Mouse (Mus musculus): Measurements from ENCODE around the gene Sirt6. TPM values are rescaled to one million over a fixed set of nuclear protein-coding genes. Genes with fewer than 3 reads are reported as not detected.

The Sirt6 gene
- polyA plus RNA-seq, 1 experiment, result 20.8 TPM

- Histone ChIP-seq H3K27me3 (ENCODE audit: control insufficient read depth, insufficient read depth, insufficient read length) (no peaks in the 10 kb centered on the region), H3ac (ENCODE audit: control insufficient read depth, insufficient read length, low read depth) (no peak overlapping the region), H3K79me3 (ENCODE audit: low read depth) (no peaks in the 10 kb centered on the region), H3K79me2 (ENCODE audit: control insufficient read depth, insufficient read depth) (no peaks in the 10 kb centered on the region), H3K36me3 (ENCODE audit: control insufficient read depth, insufficient read depth) (no peaks in the 10 kb centered on the region), H3K4me3 (ENCODE audit: insufficient read depth, poor library complexity, severe bottlenecking) (no peak overlapping the region)
- TF ChIP-seq MYOG (IDR thresholded peaks at IDR 0.05; ENCODE audit: control insufficient read depth, extremely low read depth, insufficient read length) (no peak), MAX (IDR thresholded peaks at IDR 0.05) (no peak), CTCF (IDR thresholded peaks at IDR 0.05; ENCODE audit: control insufficient read depth, insufficient read depth, insufficient read length) (no peak), USF1 (IDR thresholded peaks at IDR 0.05; ENCODE audit: low read depth) (no peak), MYOD1 (IDR thresholded peaks at IDR 0.05; ENCODE audit: control insufficient read depth, insufficient read length, low read depth) (no peak), FOSL1 (IDR thresholded peaks at IDR 0.05; ENCODE audit: insufficient read depth, low read length, poor library complexity, severe bottlenecking) (no peak), CEBPB (IDR thresholded peaks at IDR 0.05; ENCODE audit: low read depth) (no peak)
Measured at GRCm38 (mm10) chr10:81615486-81615885, 12.1 kb downstream of the Sirt6 start.

- TF ChIP-seq USF1 (IDR thresholded peaks at IDR 0.05; ENCODE audit: low read depth), result peak; percentile 73
- no peak for TF ChIP-seq CTCF (IDR thresholded peaks at IDR 0.05; ENCODE audit: control insufficient read depth, insufficient read depth, insufficient read length)
- no peak overlapping the region for H3K4me3 ChIP-seq (ENCODE audit: insufficient read depth, poor library complexity, severe bottlenecking)
- H3K36me3 ChIP-seq (ENCODE audit: control insufficient read depth, insufficient read depth), result no peaks in the 10 kb centered on the region
- H3ac ChIP-seq (ENCODE audit: control insufficient read depth, insufficient read length, low read depth), result no peak overlapping the region
- no peaks in the 10 kb centered on the region for H3K79me3 ChIP-seq (ENCODE audit: low read depth)
- H3K79me2 ChIP-seq (ENCODE audit: control insufficient read depth, insufficient read depth), result no peaks in the 10 kb centered on the region
- no peaks in the 10 kb centered on the region for H3K27me3 ChIP-seq (ENCODE audit: control insufficient read depth, insufficient read depth, insufficient read length)
Measured at GRCm38 (mm10) chr10:81612779-81613178, 14.8 kb downstream of the Sirt6 start.

GRCm38 (mm10) chr10:81608308-81608707 is 19.3 kb downstream of the Sirt6 start:
- H3K27me3 ChIP-seq (ENCODE audit: control insufficient read depth, insufficient read depth, insufficient read length), result no peaks in the 10 kb centered on the region
- H3K4me3 ChIP-seq (ENCODE audit: insufficient read depth, poor library complexity, severe bottlenecking), result no peak overlapping the region
- no peaks in the 10 kb centered on the region for H3K79me2 ChIP-seq (ENCODE audit: control insufficient read depth, insufficient read depth)
- no peak overlapping the region for H3ac ChIP-seq (ENCODE audit: control insufficient read depth, insufficient read length, low read depth)
- no peaks in the 10 kb centered on the region for H3K36me3 ChIP-seq (ENCODE audit: control insufficient read depth, insufficient read depth)
- no peaks in the 10 kb centered on the region for H3K79me3 ChIP-seq (ENCODE audit: low read depth)
- TF ChIP-seq FOSL1 (IDR thresholded peaks at IDR 0.05; ENCODE audit: insufficient read depth, low read length, poor library complexity, severe bottlenecking) (no peak), MYOD1 (IDR thresholded peaks at IDR 0.05; ENCODE audit: control insufficient read depth, insufficient read length, low read depth) (no peak), MYOG (IDR thresholded peaks at IDR 0.05; ENCODE audit: control insufficient read depth, extremely low read depth, insufficient read length) (no peak), CTCF (IDR thresholded peaks at IDR 0.05; ENCODE audit: control insufficient read depth, insufficient read depth, insufficient read length) (no peak), USF1 (IDR thresholded peaks at IDR 0.05; ENCODE audit: low read depth) (no peak), CEBPB (IDR thresholded peaks at IDR 0.05; ENCODE audit: low read depth) (no peak), MAX (IDR thresholded peaks at IDR 0.05) (no peak)

- no peak for TF ChIP-seq MYOD1 (IDR thresholded peaks at IDR 0.05; ENCODE audit: control insufficient read depth, insufficient read length, low read depth)
- TF ChIP-seq MYOG (IDR thresholded peaks at IDR 0.05; ENCODE audit: control insufficient read depth, extremely low read depth, insufficient read length), result no peak
- peak; percentile 13 for TF ChIP-seq USF1 (IDR thresholded peaks at IDR 0.05; ENCODE audit: low read depth)
- peak; percentile 97 for TF ChIP-seq MAX (IDR thresholded peaks at IDR 0.05)
- TF ChIP-seq CEBPB (IDR thresholded peaks at IDR 0.05; ENCODE audit: low read depth), result no peak
- no peak for TF ChIP-seq FOSL1 (IDR thresholded peaks at IDR 0.05; ENCODE audit: insufficient read depth, low read length, poor library complexity, severe bottlenecking)
- TF ChIP-seq CTCF (IDR thresholded peaks at IDR 0.05; ENCODE audit: control insufficient read depth, insufficient read depth, insufficient read length), result no peak
- H3K36me3 ChIP-seq (ENCODE audit: control insufficient read depth, insufficient read depth), result no peaks in the 10 kb centered on the region
- H3K4me3 ChIP-seq (ENCODE audit: insufficient read depth, poor library complexity, severe bottlenecking), result peak within 1 kb of the TSS; percentile 37
- peak within 1 kb of the TSS; percentile 78 for H3ac ChIP-seq (ENCODE audit: control insufficient read depth, insufficient read length, low read depth)
- H3K79me3 ChIP-seq (ENCODE audit: low read depth), result no peaks in the 10 kb centered on the region
- H3K79me2 ChIP-seq (ENCODE audit: control insufficient read depth, insufficient read depth), result no peaks in the 10 kb centered on the region
- no peaks in the 10 kb centered on the region for H3K27me3 ChIP-seq (ENCODE audit: control insufficient read depth, insufficient read depth, insufficient read length)
Measured at GRCm38 (mm10) chr10:81605974-81606751, 21.4 kb downstream of the Sirt6 start, which contains the start of gene BC025920. BC025920 (plus strand) TSS chr10:81606270.

GRCm38 (mm10) chr10:81605666-81605973 is 22.0 kb downstream of the Sirt6 start:
- Histone ChIP-seq H3K36me3 (ENCODE audit: control insufficient read depth, insufficient read depth) (no peaks in the 10 kb centered on the region), H3K79me2 (ENCODE audit: control insufficient read depth, insufficient read depth) (no peaks in the 10 kb centered on the region), H3ac (ENCODE audit: control insufficient read depth, insufficient read length, low read depth) (peak overlapping the region; percentile 63), H3K27me3 (ENCODE audit: control insufficient read depth, insufficient read depth, insufficient read length) (no peaks in the 10 kb centered on the region), H3K79me3 (ENCODE audit: low read depth) (no peaks in the 10 kb centered on the region), H3K4me3 (ENCODE audit: insufficient read depth, poor library complexity, severe bottlenecking) (no peak overlapping the region)
- TF ChIP-seq MYOG (IDR thresholded peaks at IDR 0.05; ENCODE audit: control insufficient read depth, extremely low read depth, insufficient read length) (no peak), MYOD1 (IDR thresholded peaks at IDR 0.05; ENCODE audit: control insufficient read depth, insufficient read length, low read depth) (no peak), CTCF (IDR thresholded peaks at IDR 0.05; ENCODE audit: control insufficient read depth, insufficient read depth, insufficient read length) (no peak), MAX (IDR thresholded peaks at IDR 0.05) (no peak), CEBPB (IDR thresholded peaks at IDR 0.05; ENCODE audit: low read depth) (no peak), USF1 (IDR thresholded peaks at IDR 0.05; ENCODE audit: low read depth) (no peak), FOSL1 (IDR thresholded peaks at IDR 0.05; ENCODE audit: insufficient read depth, low read length, poor library complexity, severe bottlenecking) (no peak)
